Mouse (Mus musculus) ES-Bruce4 (cell line): ENCODE measurements at regions not wholly inside any gene's neighbourhood (a gene's known extent, or its start where the extent isn't known, plus 50 kb on each side); places are given as distances from the start of the nearest gene placed in this dataset.

ENCODE experiments used
- CTCF ChIP-seq: IDR thresholded peaks from one replicate; pipeline ENCODE4 v1.8.1; 2011; ENCODE audit warnings: low read depth, low read length
- EP300 ChIP-seq: IDR thresholded peaks from 2 replicates; pipeline ENCODE4 v1.6.1; 2011; ENCODE audit warnings: low read depth, low read length; ENCODE audit not compliant: insufficient read depth
- POLR2A ChIP-seq: IDR thresholded peaks from one replicate; pipeline ENCODE4 v1.8.1; 2011; ENCODE audit warnings: low read length; ENCODE audit not compliant: insufficient read depth

- TF ChIP-seq CTCF (no peak), EP300 (no peak), POLR2A (no peak)
Observed at GRCm38 (mm10) chr2:160093078-160093477, 240.9 kb downstream of the Gm826 start.
